Mouse (Mus musculus): ENCODE measurements around the gene Pdzk1ip1. TPM values are rescaled to one million over a fixed set of nuclear protein-coding genes. Genes with fewer than 3 reads are reported as not detected.

Gene Pdzk1ip1
- polyA plus RNA-seq, 1 experiment from 2014 or later = 3.0 TPM

Other genes starting within 250 kb of the Pdzk1ip1 start
- 0.46 and 0.88 TPM in 2 replicates for gene Foxd2, start 179.8 kb upstream of the Pdzk1ip1 start, polyA plus RNA-seq (2015; fragmentation: Nextera tagmentation; extraction: Ambion mirVana)
- gene Foxe3, start 162.7 kb upstream of the Pdzk1ip1 start, polyA plus RNA-seq (2015; fragmentation: Nextera tagmentation; extraction: Ambion mirVana) = 0.27 and 0.34 TPM in 2 replicates
- 166 and 187 TPM in 2 replicates for gene Cmpk1, start 101.5 kb upstream of the Pdzk1ip1 start, polyA plus RNA-seq (2015; fragmentation: Nextera tagmentation; extraction: Ambion mirVana)
- gene Stil, start 88.5 kb upstream of the Pdzk1ip1 start, polyA plus RNA-seq (2015; fragmentation: Nextera tagmentation; extraction: Ambion mirVana) = 1.8 and 2.6 TPM in 2 replicates
- gene Tal1, start 32.3 kb upstream of the Pdzk1ip1 start, polyA plus RNA-seq (2015; fragmentation: Nextera tagmentation; extraction: Ambion mirVana) = 7.9 and 8.5 TPM in 2 replicates
- gene Cyp4x1, start 45.6 kb downstream of the Pdzk1ip1 start, polyA plus RNA-seq (2015; fragmentation: Nextera tagmentation; extraction: Ambion mirVana) = 10.7 and 11.0 TPM in 2 replicates
- gene Cyp4a29, start 153.4 kb downstream of the Pdzk1ip1 start, polyA plus RNA-seq (2015; fragmentation: Nextera tagmentation; extraction: Ambion mirVana) = not detected in 2 replicates
- not detected in 2 replicates for gene Cyp4a12a, start 210.3 kb downstream of the Pdzk1ip1 start, polyA plus RNA-seq (2015; fragmentation: Nextera tagmentation; extraction: Ambion mirVana)

Data from midbrain, embryonic 15.5 days (tissue).